Mouse (Mus musculus): ENCODE results near the gene Nhlh2.
A peak's percentile ranks its signal among the peaks of the same experiment; 100 is the strongest.

Nhlh2 gene

DNA sequence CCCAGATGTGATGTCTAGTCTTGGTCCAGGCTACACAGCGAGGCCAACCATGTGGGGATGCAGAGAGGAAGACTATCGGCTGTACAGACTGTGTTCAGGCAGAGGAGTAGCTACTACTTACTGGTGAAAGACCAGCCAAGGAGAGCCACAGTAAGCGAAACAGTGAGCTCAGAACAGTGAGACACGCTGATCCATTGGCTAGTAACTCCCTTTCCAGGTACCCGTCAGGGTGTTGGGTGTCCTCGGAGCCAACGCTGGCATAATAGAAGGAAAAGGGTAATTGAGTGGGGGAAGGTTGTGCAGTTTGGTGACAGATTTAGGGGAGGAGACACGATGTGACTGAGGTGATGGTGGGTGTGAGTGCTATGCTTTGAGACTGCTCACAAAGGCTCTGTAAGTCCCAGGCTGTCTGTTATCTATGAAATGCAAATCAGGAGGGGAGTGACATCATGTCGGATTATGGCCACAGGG lies 15.1 kb downstream of the Nhlh2 start:
- no peak for DNase-seq (ENCODE audit: low spot score)

DNA sequence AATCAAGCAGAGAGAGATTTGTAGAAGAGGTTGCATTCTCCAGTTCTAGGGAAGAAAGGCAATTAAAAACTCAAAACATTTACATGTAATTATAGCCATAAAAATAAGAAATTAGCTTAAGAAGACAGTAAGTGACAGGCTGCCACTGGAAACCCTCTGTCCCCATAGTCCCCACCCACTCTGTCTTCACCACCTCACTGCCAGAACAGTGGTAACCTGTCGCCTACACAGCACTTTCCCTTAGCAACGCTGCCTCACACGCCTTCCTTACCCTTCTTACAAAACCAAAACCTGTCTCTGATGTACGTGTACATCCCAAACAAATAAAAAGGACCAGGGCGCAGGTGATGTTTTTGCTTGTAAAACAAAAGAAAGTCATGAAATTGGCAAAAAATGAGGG lies 15.8 kb downstream of the Nhlh2 start:
- DNase-seq (ENCODE audit: low spot score) = no peak

DNA sequence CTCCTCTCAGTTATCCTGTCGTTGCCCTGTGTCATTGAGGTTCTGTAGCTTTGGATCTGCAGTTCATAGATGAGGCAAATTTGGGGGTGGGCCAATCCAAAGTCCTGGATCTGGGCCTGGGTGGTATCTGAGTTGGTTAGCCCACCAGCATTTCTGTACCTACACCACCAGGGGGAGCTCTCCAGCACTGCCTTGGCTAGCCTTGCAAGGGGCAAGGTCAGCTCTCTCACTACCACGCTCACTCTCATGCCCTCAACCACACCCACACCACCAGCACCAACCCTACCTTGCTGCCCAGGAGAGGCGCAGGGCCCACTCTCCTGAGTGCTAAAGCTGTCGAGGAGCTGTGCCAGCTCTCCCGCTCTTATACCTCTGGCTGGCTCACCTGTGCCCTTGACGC lies 18.0 kb downstream of the Nhlh2 start:
- peak; percentile 43 for DNase-seq (ENCODE audit: low spot score)

DNA sequence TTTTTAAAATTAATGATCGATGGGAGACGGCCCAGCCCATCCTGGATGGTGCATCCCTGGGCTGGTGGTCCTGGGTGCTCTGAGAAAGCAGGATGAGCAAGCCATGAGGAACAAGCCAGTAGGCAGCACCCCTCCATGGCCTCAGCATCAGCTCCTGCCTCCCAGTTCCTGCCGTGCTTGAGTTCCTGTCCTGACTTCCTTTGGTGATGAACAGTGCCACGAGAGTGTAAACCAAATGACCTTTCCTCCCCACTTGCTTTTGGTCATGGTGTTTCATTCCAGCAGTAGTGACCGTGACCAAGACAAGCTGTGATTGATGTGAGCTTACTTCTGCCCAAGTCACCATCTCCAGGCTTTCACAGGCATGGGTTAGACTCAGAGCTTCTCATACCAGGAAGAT lies 27.9 kb downstream of the Nhlh2 start:
- peak; percentile 19 for DNase-seq (ENCODE audit: low spot score)

DNA sequence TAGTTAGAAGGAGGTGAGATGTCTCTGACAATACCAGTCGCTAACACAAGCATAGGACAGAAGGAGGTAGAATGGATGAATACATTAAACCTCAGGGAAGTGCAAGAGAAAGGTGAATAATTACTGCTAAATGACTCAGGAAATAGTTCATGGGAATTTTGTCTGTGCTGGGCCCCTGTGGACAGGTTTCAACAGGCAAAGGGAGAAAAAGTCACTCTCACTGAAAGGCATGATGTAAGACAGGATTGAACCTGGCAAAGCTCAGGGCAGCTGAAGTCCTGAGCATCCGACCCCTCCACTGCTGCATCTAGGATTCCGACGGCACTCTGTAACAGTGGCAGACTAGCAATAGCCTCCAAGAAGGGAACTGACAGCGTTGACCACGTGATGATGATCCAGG lies 28.7 kb downstream of the Nhlh2 start:
- peak; percentile 16 for DNase-seq (ENCODE audit: low spot score)

DNA sequence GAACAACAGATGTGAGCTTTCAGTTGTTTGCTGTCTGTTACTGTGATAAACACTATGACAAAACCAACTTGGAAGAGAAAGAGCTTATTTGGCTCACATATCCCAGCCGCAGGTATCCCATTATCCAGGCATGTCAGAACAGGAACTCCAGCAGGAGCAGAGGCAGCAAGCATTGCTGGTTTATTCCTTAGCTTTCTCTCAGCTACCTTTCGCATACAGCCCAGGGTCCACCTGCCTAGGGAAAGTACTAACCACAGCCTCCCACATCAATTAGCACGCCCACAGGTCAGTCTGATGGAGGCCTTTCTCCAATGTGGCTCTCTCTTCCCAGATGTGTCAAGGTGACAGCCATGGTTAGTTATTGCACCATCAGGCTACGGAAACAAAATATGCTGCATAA lies 31.8 kb downstream of the Nhlh2 start:
- peak; percentile 7 for DNase-seq (ENCODE audit: low spot score)

DNA sequence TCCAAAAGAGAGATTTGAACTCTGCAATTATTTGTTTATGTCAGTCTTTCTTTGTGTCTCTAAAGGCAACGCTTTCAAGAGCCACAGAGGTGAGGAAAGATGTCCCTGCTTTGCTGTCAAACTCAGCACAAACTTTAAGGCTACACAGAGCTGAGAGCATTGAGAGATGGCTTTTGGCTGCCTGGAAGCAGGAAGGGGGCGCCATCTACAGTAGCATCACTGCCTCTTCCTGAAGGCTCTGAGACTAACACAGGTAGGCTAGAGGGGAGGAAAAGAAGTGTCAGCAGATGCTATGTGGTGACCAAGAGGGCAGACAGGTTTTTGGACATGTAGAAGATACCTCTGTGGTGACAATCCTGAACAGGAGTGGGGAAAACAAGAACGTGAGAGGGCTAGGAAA lies 35.2 kb downstream of the Nhlh2 start:
- peak; percentile 43 for DNase-seq (ENCODE audit: low spot score)

DNA sequence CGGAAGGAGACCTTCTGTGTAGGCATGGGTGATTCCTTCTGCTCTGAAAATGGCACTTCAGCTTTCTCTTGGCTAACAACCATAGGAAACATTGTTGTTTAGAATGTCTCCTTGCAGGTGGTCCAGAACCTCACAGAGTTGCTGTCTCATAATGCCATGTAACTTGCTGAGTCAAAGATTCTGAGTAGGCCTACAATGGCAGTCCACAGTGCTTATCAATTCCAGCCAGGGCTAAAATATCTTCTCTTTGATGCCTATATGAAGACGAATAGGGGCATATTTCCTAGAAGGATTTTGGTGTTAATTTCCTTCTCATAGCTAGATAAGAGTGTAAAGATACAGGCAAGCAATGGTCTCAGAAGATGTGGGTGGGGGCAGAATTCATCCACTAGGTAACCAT lies 37.7 kb downstream of the Nhlh2 start:
- DNase-seq (ENCODE audit: low spot score) = no peak

DNA sequence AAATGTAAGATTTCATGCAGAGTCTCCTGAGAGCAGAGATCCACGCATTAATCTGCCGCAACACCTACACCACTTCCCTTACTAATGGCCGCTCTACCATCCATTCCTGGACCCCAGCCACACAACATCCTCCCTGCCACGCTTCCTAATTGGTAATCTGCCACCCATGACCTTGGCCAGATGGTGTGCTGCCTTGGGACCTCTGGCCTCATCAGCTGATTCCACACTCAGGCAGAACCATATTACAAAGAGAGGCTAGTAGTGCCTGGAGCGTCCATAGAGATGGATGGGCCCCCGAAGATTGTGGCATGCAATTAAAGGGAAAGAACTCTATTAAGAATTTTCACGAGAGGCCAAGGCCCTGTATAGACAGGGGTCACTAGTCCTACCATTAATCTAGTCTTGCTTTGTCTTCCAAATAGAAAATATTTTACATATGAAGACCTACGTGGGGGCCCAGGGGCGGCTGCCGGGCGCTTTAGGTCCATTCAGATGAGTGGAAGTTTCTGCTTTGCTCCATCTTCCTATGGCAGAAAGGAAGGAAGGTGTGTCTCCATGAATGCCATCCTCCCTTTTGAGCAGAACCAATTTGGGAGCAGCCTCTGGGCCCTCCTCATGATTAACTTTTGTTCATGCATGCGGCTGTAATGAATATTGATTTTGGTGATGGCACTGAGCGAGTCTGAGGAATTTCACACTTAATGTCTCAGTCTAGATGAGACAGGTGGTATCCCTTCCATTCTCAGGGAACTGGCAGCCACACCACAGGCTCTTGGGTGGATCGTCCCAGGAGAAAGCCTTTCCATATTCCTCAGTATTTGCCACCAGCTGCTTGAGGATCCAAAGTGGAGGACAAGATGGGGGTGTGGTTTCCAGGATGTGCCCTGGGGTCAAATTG lies 39.6 kb downstream of the Nhlh2 start:
- DNase-seq (ENCODE audit: low spot score) = no peak

DNA sequence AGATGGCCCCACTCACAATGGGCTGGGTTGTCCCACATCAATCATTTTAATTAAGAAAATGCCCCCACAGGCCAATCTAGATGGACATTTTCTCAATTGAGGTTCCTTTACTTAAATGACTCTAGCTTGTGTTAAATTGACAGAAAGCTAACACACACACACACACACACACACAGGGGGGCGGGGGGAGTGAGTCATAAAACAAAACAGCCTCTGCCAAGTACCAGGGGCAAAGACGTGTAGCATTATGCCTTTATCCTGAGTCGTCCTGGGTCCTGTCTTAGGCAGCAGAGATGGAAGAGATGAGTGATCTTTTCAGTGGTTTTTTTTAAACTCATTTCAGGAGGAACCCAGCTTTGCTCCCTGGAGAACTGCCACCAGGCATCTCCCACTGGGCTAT lies 42.2 kb downstream of the Nhlh2 start:
- no peak for DNase-seq (ENCODE audit: low spot score)

DNA sequence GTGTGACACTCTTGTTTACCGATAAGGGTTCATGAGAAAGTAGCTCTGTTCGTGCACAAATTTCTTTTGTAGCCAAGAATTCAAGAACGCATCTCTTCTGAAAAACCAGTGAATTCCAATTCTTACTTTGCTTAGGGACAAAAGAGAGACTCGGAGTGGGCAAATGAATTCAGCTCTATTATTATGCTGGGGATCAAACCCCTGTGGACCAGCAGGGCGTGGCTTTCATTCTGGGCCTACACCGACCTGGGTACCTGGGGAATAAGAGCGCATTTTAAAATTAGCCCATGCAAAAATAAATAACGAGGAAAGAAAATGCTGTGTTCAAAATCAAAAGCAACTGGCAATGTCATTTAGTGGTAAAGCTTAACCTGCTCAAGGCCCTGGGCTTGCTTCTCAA lies 43.4 kb downstream of the Nhlh2 start:
- DNase-seq (ENCODE audit: low spot score) = no peak

DNA sequence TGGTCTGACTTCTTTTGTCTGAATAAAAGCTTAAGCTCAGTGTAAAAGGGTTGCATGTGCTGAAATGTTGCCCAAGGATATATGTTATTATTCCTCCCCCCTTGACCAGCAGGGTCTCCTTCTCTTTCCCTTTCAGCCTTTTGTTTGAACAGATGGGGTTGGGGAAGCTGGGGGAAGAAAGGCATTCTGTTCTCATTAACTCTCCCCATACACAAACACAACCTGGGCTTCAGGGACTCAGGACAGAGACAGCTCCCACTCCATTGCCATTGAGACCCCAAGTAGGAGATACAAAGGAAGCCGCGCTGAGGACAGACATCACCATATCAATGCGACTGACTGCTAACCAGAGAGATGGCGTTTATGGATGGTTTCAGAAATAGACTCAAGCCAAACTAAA lies 46.0 kb downstream of the Nhlh2 start:
- DNase-seq (ENCODE audit: low spot score) = no peak

DNA sequence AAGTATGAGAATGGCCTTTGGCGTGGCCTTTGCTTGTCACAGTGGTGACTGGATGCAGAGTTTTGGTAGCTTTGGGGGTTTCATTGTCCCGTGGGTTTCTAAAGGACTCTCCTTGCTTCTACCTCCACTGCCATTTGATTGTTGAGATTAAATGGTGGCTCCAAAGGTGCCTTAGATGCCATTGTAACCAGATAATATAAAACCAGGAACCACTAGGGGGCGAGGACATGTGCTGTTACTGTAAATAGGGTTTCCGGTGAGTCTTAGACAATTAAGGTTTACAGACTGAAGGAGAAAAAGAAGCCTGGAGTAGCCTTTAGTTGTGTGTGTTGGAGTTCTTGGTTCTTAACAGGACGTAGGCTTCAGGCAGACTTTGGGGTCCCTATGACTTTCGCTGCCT lies 50.2 kb downstream of the Nhlh2 start:
- no peak for DNase-seq (ENCODE audit: low spot score)

DNA sequence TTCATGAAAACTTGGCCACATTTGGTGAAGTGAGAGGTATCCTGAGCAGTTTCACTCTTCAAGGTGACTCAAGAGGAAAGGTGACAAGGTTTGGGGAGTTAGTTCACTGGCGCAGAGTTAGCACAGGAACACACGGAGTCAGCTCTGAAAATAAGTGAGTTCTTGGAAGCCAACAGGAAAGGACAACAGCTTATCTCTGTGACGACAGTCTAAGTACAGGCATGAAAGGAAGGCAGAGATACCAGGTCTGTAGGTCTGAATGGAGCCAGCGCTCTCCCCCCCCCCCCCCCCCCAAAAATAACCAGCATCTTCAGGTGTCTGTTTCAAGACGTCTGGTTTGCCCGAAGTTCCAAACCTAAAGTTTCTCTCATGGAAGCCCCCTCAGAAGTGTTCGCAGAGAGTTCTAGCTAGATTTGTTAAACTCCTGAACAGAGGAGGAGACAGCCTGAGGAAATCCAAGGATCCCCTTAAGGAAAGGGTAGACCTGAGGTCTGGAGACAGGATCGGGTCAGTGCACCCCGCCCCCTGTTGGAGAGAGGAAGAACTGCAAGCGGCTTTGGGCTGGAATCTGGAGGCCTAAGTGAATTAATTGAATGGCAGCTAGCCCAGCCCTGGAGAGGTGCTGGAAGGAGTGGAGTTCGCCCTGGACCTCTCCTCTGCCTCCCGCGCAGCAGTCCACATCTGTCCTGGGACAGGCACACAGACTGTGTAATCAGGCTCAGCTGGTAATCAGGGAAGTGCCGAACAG lies 52.2 kb downstream of the Nhlh2 start:
- DNase-seq (ENCODE audit: low spot score) = peak; percentile 83

DNA sequence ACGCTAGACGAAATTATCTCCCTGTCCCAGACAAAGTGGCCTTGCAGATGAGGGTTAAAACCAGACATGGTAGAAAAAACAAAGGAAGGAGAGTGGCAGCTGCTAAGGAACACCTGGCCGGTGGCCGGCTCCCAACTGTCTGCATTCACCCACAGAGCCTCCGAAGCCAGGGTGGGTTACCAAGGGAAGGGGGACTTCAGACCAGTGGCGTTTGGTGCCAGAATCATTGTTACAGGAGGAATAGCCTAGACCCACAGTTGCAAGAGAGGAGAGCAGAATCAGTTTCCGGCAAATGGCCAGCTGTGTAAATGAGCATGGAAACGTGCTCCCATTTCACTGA lies 52.8 kb downstream of the Nhlh2 start:
- DNase-seq (ENCODE audit: low spot score) = no peak

DNA sequence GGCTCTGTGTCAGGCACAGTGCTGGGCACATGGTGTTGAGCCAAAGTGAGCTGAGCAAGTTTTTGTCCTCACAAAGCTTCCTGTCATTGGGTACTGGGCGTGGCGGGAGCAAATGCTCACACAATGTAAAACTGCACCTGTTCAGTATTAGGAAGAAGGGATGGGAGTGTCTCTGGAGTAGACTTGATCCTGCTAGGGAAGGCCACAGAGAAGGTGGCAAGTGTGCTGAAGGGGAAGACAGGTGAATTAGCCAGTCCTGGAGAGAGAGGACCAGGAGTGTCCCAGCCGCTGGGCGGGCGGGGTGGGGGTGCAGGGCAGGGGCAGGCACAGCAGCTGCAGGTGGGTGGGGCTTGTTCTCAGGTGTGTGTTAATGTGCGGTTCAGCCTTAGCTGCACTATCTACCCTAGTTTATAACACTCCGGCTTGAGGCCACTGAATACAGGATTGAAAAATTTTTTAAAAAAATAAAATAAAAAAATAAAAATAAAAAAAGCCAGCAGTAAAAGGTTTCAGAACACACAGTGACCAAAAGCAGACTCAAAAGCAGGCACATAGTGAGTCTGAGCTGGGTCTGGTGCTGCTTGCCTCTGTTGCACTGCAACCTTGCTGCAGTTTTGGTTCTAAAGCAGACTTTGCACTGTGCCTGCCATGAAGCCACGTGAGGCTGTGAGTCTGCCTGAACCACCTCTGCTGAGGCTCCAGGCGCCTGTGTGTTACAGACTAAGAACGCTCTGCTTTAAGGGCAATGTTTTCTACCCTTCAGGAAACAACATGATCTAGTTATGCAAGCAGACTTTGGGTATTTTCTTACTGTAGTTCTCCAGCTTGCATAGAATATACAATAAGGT lies 53.6 kb downstream of the Nhlh2 start:
- DNase-seq (ENCODE audit: low spot score) = no peak

DNA sequence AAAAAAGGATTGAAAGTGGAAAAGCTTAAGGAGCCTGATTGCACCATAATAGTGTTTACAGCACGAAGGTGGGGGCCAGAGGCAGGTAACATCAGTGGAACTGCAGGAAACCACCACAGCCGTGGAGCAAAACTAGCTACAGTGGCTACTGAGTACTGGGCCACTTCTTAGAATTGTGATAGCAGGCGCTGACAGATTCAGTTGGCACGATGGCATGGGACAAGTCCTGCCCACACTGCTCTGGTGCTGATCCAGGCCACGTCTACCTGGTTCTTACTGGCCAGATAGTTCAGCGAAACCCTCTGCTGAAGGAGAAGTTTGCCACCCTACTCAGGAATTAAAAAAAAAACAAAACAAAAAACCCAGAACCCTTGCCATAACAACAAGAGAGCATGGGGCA lies 54.7 kb downstream of the Nhlh2 start:
- no peak for DNase-seq (ENCODE audit: low spot score)
